Mouse (Mus musculus) frontal cortex, postnatal 36 days (tissue): Measurements from ENCODE around the gene Ntng2.

Experiments used
- DNase-seq, 2 experiments: peaks; one replicate each; pipeline ENCODE4 v3.0.0; 2022; ENCODE audit warnings: low spot score in 2 of 2

The Ntng2 gene

DNA sequence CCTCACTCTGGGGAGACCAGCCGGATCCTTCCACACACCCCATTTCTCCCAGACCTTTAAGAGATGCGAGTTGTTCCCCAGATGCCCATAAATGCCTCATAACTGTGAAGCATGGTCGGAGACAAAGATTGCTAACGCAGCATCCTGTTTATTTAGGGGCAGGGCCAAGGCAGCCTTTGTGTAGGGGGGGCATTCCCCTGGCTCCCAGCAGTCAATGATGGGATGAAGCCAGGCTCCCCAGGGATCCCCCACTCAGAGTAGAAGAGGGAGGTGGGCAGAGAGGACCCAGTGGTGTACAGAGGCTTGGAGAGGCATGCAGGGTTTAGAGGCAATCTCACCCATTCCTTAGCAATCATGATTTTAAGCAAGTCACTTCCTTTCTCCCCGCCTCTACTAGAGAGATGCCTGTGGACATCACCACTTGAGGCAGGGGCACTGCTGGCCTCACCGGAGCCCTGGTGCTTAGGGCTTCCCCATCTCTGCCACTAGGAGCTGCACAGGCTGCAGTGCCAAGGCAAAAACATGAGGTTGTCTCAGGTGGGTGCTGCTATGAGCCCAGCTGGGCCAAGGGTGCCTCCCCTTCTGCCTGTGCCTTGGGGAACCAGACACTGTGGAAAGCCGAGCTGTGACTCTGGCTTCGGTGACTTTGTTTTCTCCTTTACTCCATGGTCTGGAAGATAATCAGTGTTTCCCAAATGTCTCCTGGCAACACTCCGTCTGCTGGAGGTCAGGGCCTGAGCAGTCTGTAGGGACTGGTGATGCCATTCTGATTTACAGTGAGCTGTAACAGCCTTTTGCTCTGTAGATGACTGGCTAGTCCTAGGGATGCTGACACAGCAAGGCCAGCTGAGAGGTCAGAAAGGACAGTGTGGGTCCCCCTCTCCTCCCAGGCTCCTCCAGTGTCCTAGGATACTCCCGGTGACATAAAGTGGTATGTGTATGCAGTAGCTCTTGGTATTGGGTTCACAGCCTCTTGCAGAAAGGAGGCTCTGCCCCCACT is 61.3 kb downstream of the Ntng2 start:
- no peak for DNase-seq

DNA sequence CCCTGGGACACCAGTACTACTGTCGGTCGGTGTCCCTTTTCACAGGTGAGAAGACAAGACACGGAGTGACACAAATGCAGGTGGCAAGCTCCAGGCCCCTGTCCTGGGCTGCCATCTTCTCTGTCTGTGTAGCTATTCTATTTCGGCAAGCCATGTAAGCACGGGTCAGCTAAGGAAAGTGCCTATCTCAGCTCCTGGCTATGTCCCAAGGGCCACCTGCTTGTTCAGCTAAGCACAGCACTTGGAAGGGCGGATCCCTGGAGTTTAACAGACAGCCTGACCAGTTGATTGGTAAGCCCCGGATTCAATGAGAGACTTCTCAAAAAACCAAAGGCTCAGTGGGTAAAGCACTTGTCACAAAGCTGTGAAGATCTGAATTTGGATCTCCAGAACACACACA is 62.4 kb downstream of the Ntng2 start:
- DNase-seq = no peak

DNA sequence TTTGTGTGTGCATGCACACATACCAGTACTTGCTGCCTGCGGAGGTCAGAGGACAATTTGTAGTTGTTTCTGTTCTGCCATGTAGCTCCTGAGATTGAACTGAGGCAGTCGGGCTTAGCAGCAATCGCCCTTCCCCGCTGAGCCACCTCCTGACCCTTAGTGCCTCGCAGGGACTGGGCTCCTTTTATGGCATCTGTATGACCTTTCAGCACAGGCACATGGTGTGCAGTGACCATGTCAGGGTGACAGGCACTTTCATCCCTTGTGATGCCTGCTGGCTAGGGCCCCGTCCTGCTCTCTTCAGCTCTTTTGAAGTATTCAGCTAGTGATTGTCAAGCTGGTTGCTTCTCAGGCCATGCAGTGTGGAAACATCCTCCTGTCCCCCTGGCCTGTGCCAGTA is 66.6 kb downstream of the Ntng2 start:
- DNase-seq = no peak

DNA sequence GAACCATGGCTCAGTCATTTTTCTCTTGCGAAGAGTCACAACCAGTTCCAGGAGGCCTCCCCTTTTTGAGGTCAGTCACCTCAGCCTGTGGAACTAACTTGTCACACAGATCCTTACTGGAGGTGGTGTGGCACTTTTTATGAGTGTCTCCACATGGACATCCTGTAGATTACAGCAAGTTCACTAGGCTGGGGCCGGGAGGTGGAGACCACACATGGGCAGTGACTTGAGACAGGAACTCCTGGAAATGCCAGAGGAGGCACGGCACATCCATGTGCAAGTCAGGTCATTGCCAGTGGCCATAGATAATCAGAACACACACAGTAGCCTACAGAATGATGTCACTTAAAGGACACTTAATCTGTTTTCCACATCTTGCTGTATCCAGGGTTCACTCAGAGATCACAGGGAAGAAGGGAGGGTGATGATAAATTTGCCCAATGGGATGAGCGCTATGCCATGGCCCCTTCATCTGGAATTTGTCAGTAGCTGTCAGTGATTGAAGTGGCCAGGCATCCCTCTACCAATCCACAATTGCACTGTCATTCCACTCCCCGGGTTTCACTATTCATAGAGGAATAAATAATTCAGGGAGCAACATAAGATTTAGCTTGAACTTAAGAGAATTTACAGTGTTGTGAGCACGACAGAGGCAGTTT is 69.4 kb downstream of the Ntng2 start:
- DNase-seq = no peak

DNA sequence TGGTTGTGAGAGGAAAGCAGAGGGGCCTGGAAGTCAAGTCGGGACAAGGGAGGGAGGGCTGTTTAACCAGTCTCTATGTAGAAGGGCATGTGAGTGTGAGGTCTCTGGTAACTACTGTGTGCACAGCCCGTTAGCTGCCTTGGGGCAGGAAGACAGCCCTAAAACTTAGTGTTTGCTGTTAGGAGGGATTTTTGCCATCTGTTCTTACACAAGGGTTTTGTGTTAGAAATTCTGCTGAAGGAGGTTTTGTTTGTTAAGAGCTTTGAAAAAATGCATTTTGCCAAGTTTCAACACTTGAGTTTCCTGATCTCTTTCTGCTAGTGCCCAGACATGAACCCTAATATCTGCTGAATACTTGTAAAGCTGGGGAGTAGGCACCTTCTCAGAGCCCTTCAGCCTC is 71.7 kb downstream of the Ntng2 start:
- DNase-seq = no peak

DNA sequence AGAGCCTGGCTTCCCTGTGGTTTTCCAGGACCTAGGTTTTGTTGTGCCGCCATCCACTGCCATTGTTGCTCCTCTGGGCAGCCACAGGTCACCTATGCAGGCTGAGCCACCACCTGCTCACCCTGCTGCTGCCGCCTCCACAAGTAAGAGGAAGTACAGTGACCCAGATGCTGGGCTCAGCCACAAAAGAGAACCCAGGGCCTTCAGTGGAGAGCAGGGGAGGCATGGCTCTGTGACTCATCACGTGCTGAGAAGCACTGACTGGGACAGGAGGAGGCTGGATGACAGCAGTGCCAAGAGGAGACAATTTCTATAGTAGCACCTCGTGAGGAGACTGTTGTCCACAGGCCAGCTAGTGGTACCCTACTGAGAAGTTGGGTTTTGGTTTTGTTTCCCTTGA is 73.0 kb downstream of the Ntng2 start:
- no peak for DNase-seq

DNA sequence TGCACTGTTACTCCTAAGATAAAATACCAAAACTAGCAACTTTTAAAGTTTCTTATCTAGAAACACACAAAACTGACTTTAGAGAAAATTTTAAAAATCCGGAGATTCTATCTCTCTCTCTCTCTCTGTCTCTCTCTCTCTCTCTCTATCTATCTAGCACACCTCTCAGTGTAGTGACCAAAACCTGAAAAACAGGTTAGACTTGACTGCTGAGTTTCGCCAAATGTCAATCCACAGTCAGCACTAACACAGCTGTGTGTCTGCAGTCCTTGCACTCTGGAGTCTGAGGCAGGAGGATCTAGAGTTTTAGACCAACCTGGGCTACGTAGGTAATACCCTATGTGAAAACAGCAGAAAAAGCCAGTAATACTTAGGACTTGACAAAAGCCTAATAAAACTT is 77.9 kb downstream of the Ntng2 start:
- DNase-seq = no peak

DNA sequence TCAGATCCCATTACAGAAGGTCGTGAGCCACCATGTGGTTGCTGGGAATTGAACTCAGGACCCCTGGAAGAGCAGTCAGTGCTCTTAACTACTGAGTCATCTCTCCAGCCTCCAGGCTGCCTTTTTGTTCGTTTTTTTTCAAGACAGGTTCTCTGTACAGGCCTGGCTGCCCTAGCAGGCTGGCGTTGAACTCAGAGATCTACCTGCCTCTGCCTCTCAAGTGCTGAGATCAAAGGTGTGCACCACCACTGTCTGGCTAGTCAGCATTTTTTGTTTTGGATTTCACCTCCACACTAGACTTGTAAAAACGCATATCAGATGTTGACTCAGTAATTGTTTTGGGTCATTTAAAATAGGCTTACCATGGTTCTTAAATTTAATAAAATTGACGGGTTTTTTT is 84.7 kb downstream of the Ntng2 start:
- no peak for DNase-seq

DNA sequence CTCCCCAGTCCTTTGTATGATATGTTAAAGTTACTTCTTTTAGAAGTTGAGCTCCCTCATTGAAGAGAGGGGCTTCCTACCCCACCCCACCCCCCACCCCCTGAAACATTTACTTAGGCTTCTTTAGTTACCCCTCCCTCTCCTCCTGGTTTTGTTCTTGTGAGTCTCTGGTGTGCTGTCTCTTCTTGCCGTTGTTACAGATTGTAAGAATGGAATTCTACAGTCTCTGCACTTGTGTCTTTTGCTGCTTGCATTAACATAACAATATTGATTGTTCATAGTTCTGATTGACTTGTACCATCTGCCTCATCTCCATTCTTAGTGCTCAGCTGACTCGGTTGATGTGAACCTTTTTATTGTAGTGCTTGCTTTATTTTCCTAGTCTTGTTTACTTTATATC is 100.9 kb downstream of the Ntng2 start:
- no peak for DNase-seq
